Mouse (Mus musculus): Measurements from ENCODE around the gene Gm17359. TPM values are rescaled to one million over a fixed set of nuclear protein-coding genes. Genes with fewer than 3 reads are reported as not detected.

The Gm17359 gene
- polyA plus RNA-seq (2014; fragmentation: Nextera tagmentation; extraction: Ambion mirVana): 0.17 TPM in 1 of 2 replicates, not detected in the other

- DNase-seq (ENCODE audit: low spot score) (no peak), ATAC-seq (no peak)
- H3K9me3 ChIP-seq (replicated peaks; ENCODE audit: control insufficient read depth, low read length): no peaks in the 10 kb centered on the region
Observed at GRCm38 (mm10) chr3:79336044-79336766, at the start of gene Gm17359. Gene Gm17359 (plus strand): TSS chr3:79336661.

GRCm38 (mm10) chr3:79287108-79287576, 49.3 kb upstream of the Gm17359 start:
- DNase-seq (ENCODE audit: low spot score) (peak; percentile 97), ATAC-seq (peak; percentile 99)
- Histone ChIP-seq H3K27me3 (replicated peaks; ENCODE audit: control insufficient read depth, insufficient read depth, low read length) (no peaks in the 10 kb centered on the region), H3K27ac (ENCODE audit: low read depth, low read length) (peak overlapping the region; percentile 96), H3K36me3 (ENCODE audit: control insufficient read depth, insufficient read depth, low read length) (no peaks in the 10 kb centered on the region), H3K9me3 (replicated peaks; ENCODE audit: control insufficient read depth, low read length) (no peaks in the 10 kb centered on the region), H3K4me3 (ENCODE audit: low read depth, low read length) (peak overlapping the region; percentile 93), H3K4me2 (ENCODE audit: low read length) (peak overlapping the region; percentile 78), H3K4me1 (ENCODE audit: control insufficient read depth, insufficient read depth, low read length) (peaks cover 27% of the 10 kb centered on the region), H3K9ac (ENCODE audit: low read length) (peak overlapping the region; percentile 94)
- under 1% methylated on average over 43 of the region's 60 CpGs for WGBS

More at GRCm38 (mm10) chr3:79336044-79336766, at the start of gene Gm17359:
- H3K4me3 ChIP-seq (ENCODE audit: low read depth, low read length): no peak within 1 kb of the TSS
- WGBS: 78% methylated on average over 7 of the region's 8 CpGs
- no peaks in the 10 kb centered on the region for H3K27me3 ChIP-seq (replicated peaks; ENCODE audit: control insufficient read depth, insufficient read depth, low read length)
- no peak within 1 kb of the TSS for H3K9ac ChIP-seq (ENCODE audit: low read length)
- no peaks in the 10 kb centered on the region for H3K36me3 ChIP-seq (ENCODE audit: control insufficient read depth, insufficient read depth, low read length)
- no peaks in the 10 kb centered on the region for H3K4me1 ChIP-seq (ENCODE audit: control insufficient read depth, insufficient read depth, low read length)
- H3K27ac ChIP-seq (ENCODE audit: low read depth, low read length): no peak within 1 kb of the TSS
- no peak within 1 kb of the TSS for H3K4me2 ChIP-seq (ENCODE audit: low read length)

- Histone ChIP-seq H3K4me1 (ENCODE audit: control insufficient read depth, insufficient read depth, low read length) (peaks cover 26% of the 10 kb centered on the region), H3K9me3 (replicated peaks; ENCODE audit: control insufficient read depth, low read length) (no peaks in the 10 kb centered on the region), H3K4me2 (ENCODE audit: low read length) (peak overlapping the region; percentile 78), H3K9ac (ENCODE audit: low read length) (peak overlapping the region; percentile 94), H3K27me3 (replicated peaks; ENCODE audit: control insufficient read depth, insufficient read depth, low read length) (no peaks in the 10 kb centered on the region), H3K4me3 (ENCODE audit: low read depth, low read length) (peak overlapping the region; percentile 93), H3K27ac (ENCODE audit: low read depth, low read length) (peak overlapping the region; percentile 96), H3K36me3 (ENCODE audit: control insufficient read depth, insufficient read depth, low read length) (no peaks in the 10 kb centered on the region)
- DNase-seq (ENCODE audit: low spot score): no peak
- WGBS: 17% methylated on average over 17 of the region's 17 CpGs
- ATAC-seq: no peak
Observed at GRCm38 (mm10) chr3:79287699-79288458, 48.6 kb upstream of the Gm17359 start.

GRCm38 (mm10) chr3:79289050-79289449, 47.4 kb upstream of the Gm17359 start:
- no peak for DNase-seq (ENCODE audit: low spot score)
- no peak for ATAC-seq
- no peak overlapping the region for H3K9ac ChIP-seq (ENCODE audit: low read length)
- H3K9me3 ChIP-seq (replicated peaks; ENCODE audit: control insufficient read depth, low read length): no peaks in the 10 kb centered on the region
- peaks cover 16% of the 10 kb centered on the region for H3K4me1 ChIP-seq (ENCODE audit: control insufficient read depth, insufficient read depth, low read length)
- H3K27me3 ChIP-seq (replicated peaks; ENCODE audit: control insufficient read depth, insufficient read depth, low read length): no peaks in the 10 kb centered on the region
- H3K4me2 ChIP-seq (ENCODE audit: low read length): no peak overlapping the region
- no peak overlapping the region for H3K4me3 ChIP-seq (ENCODE audit: low read depth, low read length)
- H3K27ac ChIP-seq (ENCODE audit: low read depth, low read length): no peak overlapping the region
- no peaks in the 10 kb centered on the region for H3K36me3 ChIP-seq (ENCODE audit: control insufficient read depth, insufficient read depth, low read length)
- 71% methylated on average over 3 of the region's 3 CpGs for WGBS

- H3K27me3 ChIP-seq (replicated peaks; ENCODE audit: control insufficient read depth, insufficient read depth, low read length): no peaks in the 10 kb centered on the region
- ATAC-seq (no peak), DNase-seq (ENCODE audit: low spot score) (no peak)
- H3K4me3 ChIP-seq (ENCODE audit: low read depth, low read length): no peak overlapping the region
- H3K9me3 ChIP-seq (replicated peaks; ENCODE audit: control insufficient read depth, low read length): no peaks in the 10 kb centered on the region
- H3K4me1 ChIP-seq (ENCODE audit: control insufficient read depth, insufficient read depth, low read length): no peaks in the 10 kb centered on the region
- H3K27ac ChIP-seq (ENCODE audit: low read depth, low read length): no peak overlapping the region
- 73% methylated on average over 4 of the region's 4 CpGs for WGBS
- no peak overlapping the region for H3K4me2 ChIP-seq (ENCODE audit: low read length)
- no peaks in the 10 kb centered on the region for H3K36me3 ChIP-seq (ENCODE audit: control insufficient read depth, insufficient read depth, low read length)
- no peak overlapping the region for H3K9ac ChIP-seq (ENCODE audit: low read length)
Observed at GRCm38 (mm10) chr3:79293023-79293422, 43.4 kb upstream of the Gm17359 start.

- H3K9ac ChIP-seq (ENCODE audit: low read length): no peak overlapping the region
- DNase-seq (ENCODE audit: low spot score) (no peak), ATAC-seq (no peak)
- H3K4me2 ChIP-seq (ENCODE audit: low read length): no peak overlapping the region
- no peaks in the 10 kb centered on the region for H3K36me3 ChIP-seq (ENCODE audit: control insufficient read depth, insufficient read depth, low read length)
- H3K27ac ChIP-seq (ENCODE audit: low read depth, low read length): no peak overlapping the region
- no peaks in the 10 kb centered on the region for H3K4me1 ChIP-seq (ENCODE audit: control insufficient read depth, insufficient read depth, low read length)
- H3K9me3 ChIP-seq (replicated peaks; ENCODE audit: control insufficient read depth, low read length): no peaks in the 10 kb centered on the region
- H3K4me3 ChIP-seq (ENCODE audit: low read depth, low read length): no peak overlapping the region
- H3K27me3 ChIP-seq (replicated peaks; ENCODE audit: control insufficient read depth, insufficient read depth, low read length): no peaks in the 10 kb centered on the region
- 92% methylated on average over 3 of the region's 3 CpGs for WGBS
Observed at GRCm38 (mm10) chr3:79294701-79295100, 41.8 kb upstream of the Gm17359 start.

- H3K27me3 ChIP-seq (replicated peaks; ENCODE audit: control insufficient read depth, insufficient read depth, low read length): no peaks in the 10 kb centered on the region
Observed at GRCm38 (mm10) chr3:79296049-79296448, 40.4 kb upstream of the Gm17359 start.

GRCm38 (mm10) chr3:79296586-79296985, 39.9 kb upstream of the Gm17359 start:
- H3K27me3 ChIP-seq (replicated peaks; ENCODE audit: control insufficient read depth, insufficient read depth, low read length): no peaks in the 10 kb centered on the region
- H3K4me2 ChIP-seq (ENCODE audit: low read length): no peak overlapping the region
- no peaks in the 10 kb centered on the region for H3K36me3 ChIP-seq (ENCODE audit: control insufficient read depth, insufficient read depth, low read length)
- no peak for ATAC-seq
- 50% methylated on average over 3 of the region's 3 CpGs for WGBS
- no peak overlapping the region for H3K4me3 ChIP-seq (ENCODE audit: low read depth, low read length)
- no peak overlapping the region for H3K27ac ChIP-seq (ENCODE audit: low read depth, low read length)
- DNase-seq (ENCODE audit: low spot score): no peak
- no peak overlapping the region for H3K9ac ChIP-seq (ENCODE audit: low read length)
- no peaks in the 10 kb centered on the region for H3K9me3 ChIP-seq (replicated peaks; ENCODE audit: control insufficient read depth, low read length)
- H3K4me1 ChIP-seq (ENCODE audit: control insufficient read depth, insufficient read depth, low read length): no peaks in the 10 kb centered on the region

More at GRCm38 (mm10) chr3:79296049-79296448, 40.4 kb upstream of the Gm17359 start:
- no peaks in the 10 kb centered on the region for H3K4me1 ChIP-seq (ENCODE audit: control insufficient read depth, insufficient read depth, low read length)
- no peaks in the 10 kb centered on the region for H3K36me3 ChIP-seq (ENCODE audit: control insufficient read depth, insufficient read depth, low read length)
- no peak overlapping the region for H3K4me3 ChIP-seq (ENCODE audit: low read depth, low read length)
- DNase-seq (ENCODE audit: low spot score) (no peak), ATAC-seq (no peak)
- no peak overlapping the region for H3K27ac ChIP-seq (ENCODE audit: low read depth, low read length)
- no peak overlapping the region for H3K9ac ChIP-seq (ENCODE audit: low read length)
- 68% methylated on average over 5 of the region's 5 CpGs for WGBS
- no peaks in the 10 kb centered on the region for H3K9me3 ChIP-seq (replicated peaks; ENCODE audit: control insufficient read depth, low read length)
- no peak overlapping the region for H3K4me2 ChIP-seq (ENCODE audit: low read length)

GRCm38 (mm10) chr3:79297281-79297680, 39.2 kb upstream of the Gm17359 start:
- ATAC-seq: no peak
- 89% methylated on average over 4 of the region's 4 CpGs for WGBS

More at GRCm38 (mm10) chr3:79297281-79297680, 39.2 kb upstream of the Gm17359 start:
- no peaks in the 10 kb centered on the region for H3K36me3 ChIP-seq (ENCODE audit: control insufficient read depth, insufficient read depth, low read length)
- H3K27me3 ChIP-seq (replicated peaks; ENCODE audit: control insufficient read depth, insufficient read depth, low read length): no peaks in the 10 kb centered on the region
- H3K27ac ChIP-seq (ENCODE audit: low read depth, low read length): no peak overlapping the region
- no peak for DNase-seq (ENCODE audit: low spot score)
- H3K4me2 ChIP-seq (ENCODE audit: low read length): no peak overlapping the region
- no peak overlapping the region for H3K4me3 ChIP-seq (ENCODE audit: low read depth, low read length)
- no peak overlapping the region for H3K9ac ChIP-seq (ENCODE audit: low read length)
- H3K9me3 ChIP-seq (replicated peaks; ENCODE audit: control insufficient read depth, low read length): no peaks in the 10 kb centered on the region
- H3K4me1 ChIP-seq (ENCODE audit: control insufficient read depth, insufficient read depth, low read length): no peaks in the 10 kb centered on the region
